Mouse (Mus musculus) CH12F3 (cell line): ENCODE data around the gene Msln.
"Not testable (repeated sequence)": the region's sequence is repeated elsewhere in the genome, so short reads cannot be mapped to it uniquely, and the experiment has no call there.

Experiments used
- in situ Hi-C: fragments of 300-500 bp; cut with MboI; formaldehyde crosslinking; loops from 2 replicates; pipeline ENCODE4 v1.14.3; 2020; ENCODE audit warnings: low sequenced_read_pairs

Msln gene

DNA sequence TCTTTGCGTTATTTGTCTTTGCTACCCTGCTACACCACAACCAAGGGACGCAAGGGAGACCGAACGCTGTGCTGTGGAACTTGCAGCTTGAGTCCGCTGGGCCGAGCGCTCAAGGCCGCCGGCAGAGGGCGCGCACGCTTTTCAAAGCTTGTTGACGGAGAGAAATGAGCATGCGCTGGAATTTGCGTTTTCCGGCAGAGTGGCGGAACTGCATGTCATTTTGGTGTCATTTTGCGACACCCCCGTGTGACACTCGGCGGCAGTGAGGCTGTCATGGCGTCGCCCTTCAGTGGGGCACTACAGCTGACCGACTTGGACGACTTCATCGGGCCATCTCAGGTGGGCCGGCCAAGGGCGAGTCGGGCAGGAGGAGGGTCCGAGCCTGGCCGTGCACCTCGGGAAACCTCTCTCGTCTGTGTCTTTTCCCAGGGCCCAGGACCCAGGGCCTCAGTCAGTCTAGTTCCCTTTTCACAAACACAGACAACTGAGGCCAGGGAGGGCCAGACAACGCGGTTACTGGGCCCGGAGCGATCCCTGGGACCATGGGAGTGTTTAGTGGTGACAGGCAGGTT lies 19.5 kb upstream of the Msln start, which contains the start of gene Narfl:
TSS of gene Narfl (plus strand) at position 228 of the 572 bp plus-strand sequence.
- in situ Hi-C loops, result no loop called here

DNA sequence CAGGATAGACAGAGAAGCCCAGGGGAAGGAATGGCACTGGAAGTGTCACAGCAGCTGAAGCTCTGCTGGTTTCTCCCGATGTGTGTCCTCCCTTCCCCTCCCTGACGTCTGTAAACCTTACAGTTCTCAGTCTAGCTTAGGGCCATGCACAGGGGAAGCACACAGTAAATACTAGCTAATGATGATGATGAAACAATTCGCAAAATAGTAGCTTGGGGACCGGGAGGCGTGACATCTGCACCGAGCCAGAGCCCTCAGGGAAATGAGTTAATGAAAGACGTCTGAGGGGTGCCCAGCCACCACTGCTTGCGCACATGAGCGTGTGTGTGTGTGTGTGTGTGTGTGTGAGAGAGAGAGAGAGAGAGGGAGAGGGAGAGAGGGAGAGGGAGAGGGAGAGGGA lies 15.2 kb upstream of the Msln start:
- in situ Hi-C loops, result no loop called here

DNA sequence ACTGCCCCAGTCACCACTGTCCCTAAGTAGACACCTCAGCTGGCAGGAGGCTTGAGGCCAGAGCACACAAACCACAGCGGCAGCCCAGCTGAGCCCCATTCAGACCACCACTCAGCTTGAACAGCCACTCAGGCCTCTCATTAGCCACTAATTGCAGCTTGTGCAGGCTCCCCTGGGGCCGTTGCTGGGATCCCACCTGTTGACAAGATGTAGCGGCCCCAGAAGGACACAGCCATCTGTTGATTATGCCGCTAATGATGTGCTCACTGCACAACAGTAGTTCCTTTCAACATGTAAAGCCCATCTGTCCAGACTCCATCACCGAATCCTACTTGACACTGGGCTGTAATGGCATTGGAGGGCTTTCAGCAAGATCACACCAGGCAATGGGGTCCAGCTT lies 11.7 kb upstream of the Msln start:
- in situ Hi-C loops, result no loop called here

DNA sequence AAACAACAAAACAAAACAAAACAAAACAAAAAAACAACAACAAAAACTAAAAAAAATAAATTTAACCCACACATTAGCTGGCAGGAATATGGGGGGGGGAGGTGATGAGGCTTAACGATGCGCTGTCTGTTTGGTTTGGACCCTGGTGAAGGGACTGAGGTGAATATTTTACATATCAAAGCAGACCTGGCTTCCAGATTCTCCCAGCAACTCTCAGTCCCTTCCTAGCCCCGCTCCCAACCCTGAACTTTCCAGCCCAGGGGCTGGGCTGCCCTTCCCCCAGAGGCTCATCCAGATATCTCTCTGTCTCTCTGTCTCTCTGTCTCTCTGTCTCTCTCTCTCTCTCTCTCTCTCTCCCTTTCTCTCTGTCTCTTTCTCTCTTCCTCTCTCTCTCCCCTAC lies 8.4 kb upstream of the Msln start:
- in situ Hi-C loops, result no loop called here

DNA sequence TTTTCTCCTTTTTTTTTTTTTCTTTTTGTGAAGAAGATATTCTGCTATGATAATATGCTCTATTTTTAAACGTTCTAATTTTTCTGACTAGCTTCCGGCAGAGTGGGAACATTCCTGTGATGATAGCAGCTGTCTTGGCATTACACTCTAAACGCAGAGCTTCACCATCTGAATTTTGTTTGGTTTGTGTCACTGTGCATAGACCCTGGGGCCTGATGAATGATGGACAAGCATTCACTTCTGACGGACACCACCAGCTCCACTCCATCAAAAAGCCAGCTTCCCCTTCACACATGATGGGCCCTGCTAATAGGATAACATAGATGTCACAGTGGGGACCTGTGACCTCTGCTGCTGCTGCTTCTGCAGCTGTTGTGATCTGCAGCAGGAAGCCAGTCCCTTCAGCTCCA lies 7.4 kb upstream of the Msln start:
- in situ Hi-C loops, result no loop called here

DNA sequence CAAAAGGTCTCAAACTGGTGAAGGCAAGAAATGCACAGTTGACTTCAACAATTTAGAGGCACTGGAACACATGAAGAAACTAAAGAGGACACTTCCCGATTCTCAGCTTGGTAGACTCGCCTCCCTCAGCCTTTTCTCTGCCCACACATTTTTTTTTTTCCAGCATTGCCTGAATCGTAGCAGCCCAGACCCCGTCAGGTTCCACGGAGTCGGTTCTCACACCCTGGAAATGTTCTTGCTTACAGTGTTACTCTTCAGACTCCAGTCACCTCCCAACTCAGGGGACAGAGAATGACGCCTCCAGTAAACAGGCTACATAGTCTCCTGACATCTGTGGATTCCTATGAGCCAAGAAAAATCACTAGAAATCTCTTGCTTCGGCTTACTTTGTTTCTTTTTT lies 6.0 kb upstream of the Msln start:
- in situ Hi-C loops, result no loop called here

DNA sequence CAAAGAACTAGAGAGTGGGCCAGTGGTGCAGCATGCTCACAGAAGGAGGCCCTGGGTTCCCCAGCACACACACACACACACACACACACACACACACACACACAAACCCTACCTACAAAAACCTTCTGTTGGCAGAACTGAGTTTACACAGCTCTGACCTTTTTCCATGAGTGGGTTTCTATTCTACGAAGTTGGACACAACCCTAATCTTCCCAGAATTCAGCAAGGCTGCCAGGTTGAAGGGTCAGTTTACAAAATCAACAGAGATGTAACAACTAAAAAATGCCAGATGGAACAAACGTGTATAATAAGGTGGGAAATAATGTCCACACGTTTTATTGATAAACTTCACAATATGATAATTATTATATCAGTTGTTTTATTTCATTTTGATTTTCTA lies 3.5 kb upstream of the Msln start:
- in situ Hi-C loops, result no loop called here

DNA sequence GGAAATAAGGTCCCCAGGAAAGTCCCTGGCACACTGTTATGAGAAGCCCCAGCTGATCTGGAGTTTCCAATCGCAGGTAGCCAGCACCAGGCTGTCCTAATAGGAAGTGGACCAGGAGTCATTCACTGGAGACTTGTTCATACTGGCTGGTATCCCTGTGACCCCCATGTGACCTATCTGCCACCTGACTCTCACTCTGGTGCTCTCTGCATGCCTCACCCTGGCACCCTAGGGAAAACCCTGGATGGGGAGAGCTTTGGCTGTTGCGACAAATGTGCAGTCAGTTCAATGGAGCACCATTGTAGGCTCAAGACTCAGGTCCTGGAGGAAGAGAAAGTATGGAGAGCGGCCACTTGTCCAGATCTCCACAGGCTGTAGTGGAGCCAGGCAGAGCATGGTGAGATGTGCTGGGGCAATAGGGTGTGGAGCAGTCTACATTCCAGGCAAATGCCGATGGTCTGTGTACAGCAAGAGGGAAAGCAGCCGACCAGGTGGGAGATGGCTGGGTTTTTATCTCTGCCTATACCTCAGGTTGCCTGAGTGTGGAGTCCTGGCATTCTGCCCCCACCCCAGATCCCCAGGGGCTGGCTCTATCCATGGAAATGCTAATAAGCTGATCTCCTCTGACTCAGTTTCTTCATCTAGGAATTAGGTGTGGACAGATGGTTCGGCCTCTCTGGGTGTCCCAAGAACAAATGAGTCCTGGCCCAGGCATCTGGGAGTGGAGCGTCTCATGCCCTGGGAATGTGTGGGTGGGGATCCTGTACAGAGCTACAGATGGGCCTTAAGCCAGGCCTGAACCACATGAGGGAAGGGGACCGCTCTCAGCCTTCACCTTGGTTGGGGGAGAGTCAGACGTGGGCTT lies 2.4 kb upstream of the Msln start:
- in situ Hi-C loops, result no loop called here

DNA sequence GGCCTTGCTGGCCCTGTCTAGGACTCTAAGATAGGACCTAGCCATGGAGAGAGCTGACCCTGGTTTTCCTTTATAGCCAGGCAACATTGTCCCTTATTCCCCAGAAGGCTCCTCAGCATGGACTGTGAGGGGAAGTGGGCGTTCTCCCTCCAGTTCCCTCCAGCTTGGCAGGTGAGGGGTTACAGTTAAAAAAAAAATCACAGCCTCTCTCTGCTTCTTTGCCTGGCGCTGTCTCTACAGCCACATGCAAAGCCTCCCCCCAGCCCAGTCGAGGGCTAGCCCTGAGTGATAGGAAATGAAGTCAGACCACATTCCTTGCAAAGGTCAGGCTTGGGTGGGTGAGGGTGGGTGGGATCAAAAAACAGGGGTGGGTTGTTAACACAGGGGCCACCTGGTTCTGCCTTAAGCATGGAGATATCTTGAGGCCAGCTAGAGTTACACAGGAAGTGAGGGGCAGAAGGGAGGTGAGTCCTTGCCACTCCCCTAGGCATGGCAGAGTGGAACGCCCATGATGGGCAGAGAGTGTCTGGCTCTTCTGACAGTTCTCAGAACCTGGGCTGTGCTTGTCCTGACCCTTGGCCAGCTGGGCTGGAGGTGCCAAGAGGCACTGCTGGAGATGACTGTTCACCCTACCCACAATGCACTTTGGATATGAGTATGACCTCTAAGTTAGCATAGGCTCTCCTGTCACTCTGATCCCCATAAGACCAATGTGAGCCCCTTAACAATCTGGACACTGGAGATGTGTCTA lies 1.6 kb upstream of the Msln start:
- in situ Hi-C loops, result no loop called here

DNA sequence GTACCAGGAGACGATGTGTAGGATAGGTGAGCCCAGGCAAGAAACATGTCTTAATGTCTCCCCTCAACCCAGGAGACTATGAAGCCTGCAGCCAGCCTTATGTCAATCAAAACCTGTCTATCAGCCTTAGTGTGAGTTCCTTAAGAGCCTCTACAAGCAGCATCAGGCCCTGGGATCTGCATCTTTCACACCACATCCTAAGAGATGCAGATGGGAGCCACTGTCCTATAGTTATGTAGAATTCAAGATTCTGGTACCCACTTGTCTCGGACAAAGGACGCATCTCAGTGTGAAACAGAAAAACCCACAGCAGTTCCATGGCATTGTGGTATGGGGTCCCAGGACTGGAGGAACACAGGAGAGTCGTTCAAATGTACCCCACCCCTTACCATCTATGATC lies 908 bp upstream of the Msln start:
- in situ Hi-C loops, result no loop called here

DNA sequence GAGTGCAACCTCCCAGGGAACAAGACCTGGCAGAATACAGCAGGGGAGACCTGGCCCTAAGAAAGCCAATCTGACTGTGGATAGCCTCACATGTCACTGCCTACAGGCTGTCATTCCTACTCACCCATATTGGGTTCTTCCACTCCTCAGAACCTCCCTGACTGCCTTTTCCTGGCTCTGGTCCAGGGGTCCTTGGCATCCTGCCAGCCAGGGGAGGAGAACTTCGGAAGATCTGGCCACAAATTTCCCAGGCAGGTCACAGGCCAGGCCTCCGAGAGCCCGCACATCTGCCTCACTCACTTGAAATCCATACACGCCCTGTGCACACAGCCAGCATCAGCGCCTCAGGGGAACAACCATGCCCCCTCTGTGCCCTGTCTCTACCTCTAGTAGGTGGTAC lies 2.7 kb downstream of the Msln start:
- in situ Hi-C loops, result no loop called here

DNA sequence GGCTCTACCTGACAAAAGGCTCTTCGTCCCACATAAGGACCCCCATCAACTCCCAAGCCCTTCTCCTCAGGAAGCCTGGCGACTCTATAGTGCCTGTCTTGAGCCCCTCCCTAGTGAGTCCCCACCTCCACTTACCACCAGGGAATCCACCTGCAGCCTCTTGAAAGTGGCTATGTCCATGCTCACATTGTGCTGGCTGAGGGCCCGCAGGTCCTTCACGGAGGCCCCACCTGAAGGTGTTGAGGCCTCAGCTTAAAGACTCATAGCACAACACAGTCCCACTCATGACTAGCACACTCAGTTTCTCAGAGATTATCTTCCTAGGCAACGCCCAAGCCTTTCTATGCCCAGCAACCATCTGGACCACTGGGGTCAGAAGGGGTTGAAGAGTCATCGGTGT lies 4.9 kb downstream of the Msln start:
- in situ Hi-C loops, result no loop called here

DNA sequence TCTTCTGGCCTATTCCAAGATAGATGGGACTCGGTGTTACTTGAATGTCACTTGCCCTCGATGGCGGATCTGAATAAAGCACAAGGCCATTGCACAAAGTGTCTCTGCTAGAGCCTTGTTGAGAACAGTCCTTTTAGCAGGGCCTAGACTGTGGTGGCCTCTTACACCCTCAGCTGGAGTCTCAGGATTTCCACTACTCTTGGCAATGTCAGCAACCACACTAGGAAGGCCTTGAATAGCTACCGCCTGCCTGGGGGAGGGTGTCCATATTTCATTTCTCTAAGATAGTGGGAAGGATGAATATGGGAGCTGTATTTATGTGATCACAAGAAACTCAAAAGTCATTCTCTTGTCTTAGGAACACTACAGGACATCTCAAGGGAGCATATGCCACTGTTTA lies 5.9 kb downstream of the Msln start:
- in situ Hi-C loops, result no loop called here

DNA sequence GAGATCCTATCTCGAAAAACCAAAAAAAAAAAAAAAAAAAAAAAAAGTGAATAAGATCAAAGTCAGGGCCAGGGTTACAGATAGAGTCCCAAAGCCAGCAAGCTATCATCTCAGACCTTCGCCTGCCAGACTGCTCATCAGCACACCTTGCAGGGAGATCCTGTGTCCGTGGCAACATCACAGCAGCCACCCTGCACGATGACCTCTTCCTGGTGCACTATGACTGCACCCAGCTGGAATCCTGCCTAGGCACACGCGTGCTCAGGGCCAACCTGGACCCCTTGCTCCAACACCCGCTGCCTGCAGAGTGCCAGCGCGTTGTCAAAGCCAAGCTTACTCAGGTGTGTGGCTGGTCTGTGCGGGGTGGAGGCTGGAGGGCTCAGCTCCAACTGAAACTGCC lies 9.9 kb downstream of the Msln start:
- in situ Hi-C loops, result no loop called here

DNA sequence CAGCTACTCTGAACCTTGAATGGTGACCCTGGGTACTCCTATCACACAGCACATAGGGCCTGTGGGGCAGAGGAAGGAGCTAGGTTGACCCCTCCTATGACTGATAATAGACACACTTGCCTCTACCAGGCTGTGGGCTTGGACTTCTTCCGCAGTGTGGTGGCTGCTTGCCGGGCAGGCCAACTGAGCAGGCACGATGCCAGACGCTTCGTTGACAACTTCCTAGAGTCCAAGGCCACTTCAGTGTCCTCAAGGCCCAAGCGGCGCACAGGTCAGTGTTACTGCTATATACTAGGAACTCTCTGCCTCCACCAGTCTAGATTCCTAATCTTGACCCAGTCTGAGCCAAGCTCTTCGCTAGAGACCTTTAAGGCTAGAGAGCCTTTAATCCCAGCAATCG lies 10.3 kb downstream of the Msln start:
- in situ Hi-C loops, result no loop called here

DNA sequence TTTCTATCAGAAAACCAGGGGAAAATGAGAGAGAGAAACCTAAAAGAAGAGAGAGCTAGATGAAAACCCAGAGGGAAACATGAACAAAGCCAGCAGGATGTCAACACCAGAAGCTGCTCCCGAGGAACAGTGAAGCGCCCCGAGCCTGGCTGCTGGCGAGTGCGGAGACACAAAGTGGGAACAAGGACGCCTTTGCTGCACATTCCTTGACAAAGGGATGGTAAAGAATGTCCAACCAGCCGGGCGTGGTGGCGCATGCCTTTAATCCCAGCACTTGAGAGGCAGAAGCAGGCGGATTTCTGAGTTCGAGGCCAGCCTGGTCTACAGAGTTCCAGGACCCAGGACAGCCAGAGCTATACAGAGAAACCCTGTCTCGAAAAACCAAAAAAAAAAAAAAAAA lies 12.7 kb downstream of the Msln start:
- in situ Hi-C loops, result not testable (repeated sequence)

DNA sequence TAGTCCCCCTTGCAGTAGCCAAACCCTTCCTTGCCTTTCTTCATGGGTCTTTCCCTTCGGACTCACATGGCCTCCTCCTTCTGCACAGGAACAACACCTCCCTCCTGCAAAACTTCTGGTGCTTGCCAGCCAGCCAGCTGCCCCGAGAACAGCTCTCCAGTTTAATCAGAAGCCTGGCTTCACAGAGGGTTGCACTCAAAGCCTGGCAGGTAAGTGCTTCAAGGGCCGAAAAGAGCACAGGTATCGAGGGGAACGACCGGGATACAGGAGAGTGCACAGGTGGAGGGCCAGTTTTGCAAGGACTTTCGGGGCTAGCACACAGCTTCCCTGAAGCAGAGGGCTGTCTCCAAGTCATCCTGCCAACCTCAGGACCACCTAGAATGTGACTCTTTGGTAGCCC lies 15.3 kb downstream of the Msln start:
- in situ Hi-C loops, result no loop called here

DNA sequence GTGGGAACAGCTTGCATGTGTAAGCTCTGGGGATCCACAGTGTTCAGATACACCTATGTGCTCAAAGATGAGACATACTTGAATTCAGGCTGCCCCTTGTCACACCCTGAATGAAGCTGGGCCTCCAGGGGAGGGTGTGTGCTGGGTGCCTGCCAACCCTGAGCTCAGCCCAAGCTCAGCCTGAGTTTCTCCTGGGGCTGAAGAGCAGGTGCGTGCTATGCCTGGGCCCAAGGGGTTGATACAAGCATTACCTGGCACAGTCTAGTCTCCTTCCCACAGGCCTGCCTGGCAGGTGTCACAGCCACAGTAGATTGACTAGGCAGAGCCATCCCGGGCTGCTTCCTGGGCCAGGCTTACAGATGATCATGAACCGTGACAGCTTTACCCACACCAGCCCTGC lies 18.4 kb downstream of the Msln start, which contains the start of gene Mslnl:
TSS of gene Mslnl (plus strand) at position 298 of the 400 bp plus-strand sequence.
- in situ Hi-C loops, result no loop called here

DNA sequence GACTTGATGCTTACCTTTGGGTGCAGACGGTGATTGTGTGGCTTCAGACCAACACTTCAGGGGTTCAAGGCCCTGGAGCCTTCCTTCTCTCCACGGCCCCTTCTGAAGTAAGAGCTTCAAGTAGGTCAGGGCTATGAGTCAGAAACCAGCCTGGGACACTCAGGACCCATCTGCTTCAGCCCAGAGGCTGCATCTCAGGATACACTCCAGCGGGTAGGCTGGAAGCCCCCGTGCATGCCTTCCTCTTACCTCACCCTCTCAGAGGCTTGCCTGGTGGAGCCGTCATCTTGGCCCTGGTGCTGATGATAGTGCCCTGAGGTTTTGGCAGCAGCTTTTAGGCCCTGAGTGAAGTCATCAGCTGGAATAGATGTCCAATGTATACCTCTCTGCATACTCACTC lies 18.9 kb downstream of the Msln start:
- in situ Hi-C loops, result no loop called here

DNA sequence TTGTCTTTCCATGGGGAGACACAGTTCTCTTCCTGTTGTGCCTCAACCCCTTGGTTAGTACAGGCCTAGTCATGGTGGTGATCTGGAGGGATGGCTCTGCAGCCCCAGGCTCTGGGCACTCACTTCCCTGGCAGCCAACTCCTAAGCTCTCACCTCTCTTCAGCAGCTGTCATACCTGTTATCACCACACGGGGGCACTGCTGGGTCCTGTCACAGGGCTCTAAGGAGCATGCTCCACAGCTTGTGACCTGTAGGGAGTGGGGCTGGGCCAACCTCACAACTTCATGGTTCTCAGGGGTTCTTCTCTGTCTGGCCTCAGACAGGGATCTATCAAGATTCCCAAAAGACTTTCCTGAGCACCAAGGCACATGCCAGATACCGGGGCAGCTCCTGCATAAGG lies 22.1 kb downstream of the Msln start:
- in situ Hi-C loops, result no loop called here

DNA sequence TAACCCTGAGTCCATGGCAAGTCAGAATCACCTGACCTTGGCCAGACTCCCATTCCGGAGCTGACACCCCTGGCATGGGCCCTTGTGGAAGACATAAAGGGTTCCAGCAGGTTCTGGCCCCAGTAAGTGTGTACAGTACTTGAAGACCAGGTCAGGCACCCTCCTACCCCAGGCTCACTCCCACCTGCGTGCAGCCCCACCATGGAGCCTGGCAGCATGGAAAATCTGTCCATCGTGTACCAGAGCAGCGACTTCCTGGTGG lies 26.2 kb downstream of the Msln start:
- in situ Hi-C loops, result no loop called here
